Mouse (Mus musculus) myocyte (in vitro differentiated cells): ENCODE data around the gene Zfp512b.

Experiments
- CEBPB ChIP-seq: IDR thresholded peaks from 2 replicates; pipeline ENCODE4 v1.6.1; 2011; ENCODE audit warnings: mild to moderate bottlenecking, moderate library complexity; ENCODE audit not compliant: poor library complexity, insufficient read depth, severe bottlenecking
- E2F4 ChIP-seq: IDR thresholded peaks from one replicate; pipeline ENCODE4 v1.6.1; 2011; ENCODE audit warnings: mild to moderate bottlenecking, control low read depth, moderate library complexity; ENCODE audit not compliant: insufficient read depth
- MAX ChIP-seq: IDR thresholded peaks from one replicate; pipeline ENCODE4 v1.6.1; 2011; ENCODE audit warnings: low read depth, mild to moderate bottlenecking, control low read depth
- MYOD1 ChIP-seq, 3 experiments: IDR thresholded peaks; one replicate each; pipeline ENCODE4 v1.6.1; 2011; ENCODE audit warnings: control low read depth in 2 of 3, low read depth in 2 of 3, mild to moderate bottlenecking in 2 of 3, moderate library complexity in 1 of 3; ENCODE audit not compliant: insufficient read length in 2 of 3, control insufficient read depth in 1 of 3
- MYOG ChIP-seq, 3 experiments: IDR thresholded peaks; one replicate each; pipeline ENCODE4 v1.6.1; 2011; ENCODE audit warnings: control low read depth in 2 of 3, low read depth in 2 of 3, mild to moderate bottlenecking in 2 of 3; ENCODE audit not compliant: insufficient read length in 2 of 3, control insufficient read depth in 1 of 3, insufficient read depth in 1 of 3
- POLR2A ChIP-seq: IDR thresholded peaks from one replicate; pipeline ENCODE4 v1.6.1; 2011; ENCODE audit warnings: low read depth, mild to moderate bottlenecking, control low read depth, moderate library complexity; ENCODE audit not compliant: insufficient read length
- POLR2AphosphoS2 ChIP-seq: IDR thresholded peaks from one replicate; pipeline ENCODE4 v1.6.1; 2011; ENCODE audit warnings: low read depth, control low read depth; ENCODE audit not compliant: insufficient read length
- REST ChIP-seq: IDR thresholded peaks from one replicate; pipeline ENCODE4 v1.6.1; 2011; ENCODE audit warnings: mild to moderate bottlenecking, control low read depth, moderate library complexity; ENCODE audit not compliant: insufficient read depth, insufficient read length
- SRF ChIP-seq: IDR thresholded peaks from one replicate; pipeline ENCODE4 v1.6.1; 2011; ENCODE audit warnings: low read depth; ENCODE audit not compliant: control insufficient read depth, insufficient read length
- TCF12 ChIP-seq: IDR thresholded peaks from one replicate; pipeline ENCODE4 v1.6.1; 2011; ENCODE audit warnings: mild to moderate bottlenecking, control low read depth; ENCODE audit not compliant: poor library complexity, insufficient read depth, severe bottlenecking
- TCF3 ChIP-seq: IDR thresholded peaks from one replicate; pipeline ENCODE4 v1.6.1; 2011; ENCODE audit warnings: low read depth, control low read depth; ENCODE audit not compliant: insufficient read length
- USF1 ChIP-seq: IDR thresholded peaks from one replicate; pipeline ENCODE4 v1.6.1; 2011; ENCODE audit warnings: low read depth, mild to moderate bottlenecking, control low read depth, moderate library complexity

- TF ChIP-seq TCF12 = no peak
- TF ChIP-seq CEBPB = no peak
- no peak for TF ChIP-seq MAX
- TF ChIP-seq POLR2A = no peak
- no peak for TF ChIP-seq REST
- no peak for TF ChIP-seq MYOG (IDR thresholded peaks at IDR 0.05; ENCODE audit: control insufficient read depth in 1 of 3, insufficient read depth in 1 of 3, insufficient read length in 2 of 3, low read depth in 2 of 3)
- TF ChIP-seq E2F4 = no peak
- TF ChIP-seq POLR2AphosphoS2 = no peak
- no peak for TF ChIP-seq TCF3
- no peak for TF ChIP-seq MYOD1 (IDR thresholded peaks at IDR 0.05; ENCODE audit: control insufficient read depth in 1 of 3, insufficient read length in 2 of 3, low read depth in 2 of 3)
- no peak for TF ChIP-seq USF1
- no peak for TF ChIP-seq SRF
These were observed 9.1 kb upstream of the Zfp512b start for GRCm38 (mm10) chr2:181601751-181602145.
